Mouse (Mus musculus): Measurements from ENCODE around the gene Rab31. TPM values are rescaled to one million over a fixed set of nuclear protein-coding genes. Genes with fewer than 3 reads are reported as not detected.
A peak's percentile ranks its signal among the peaks of the same experiment; 100 is the strongest.
"Not testable (repeated sequence)": the region's sequence is repeated elsewhere in the genome, so short reads cannot be mapped to it uniquely, and the experiment has no call there.

Rab31 gene
- polyA plus RNA-seq, 1 experiment, result 74.9 TPM

- DNase-seq (ENCODE audit: extremely low spot score in 1 of 2, low spot score in 1 of 2), result no peak
Measured at GRCm38 (mm10) chr17:65635715-65636360, 136.7 kb downstream of the Rab31 start.

GRCm38 (mm10) chr17:65629943-65630342 is 142.6 kb downstream of the Rab31 start:
- no peak for DNase-seq (ENCODE audit: extremely low spot score in 1 of 2, low spot score in 1 of 2)

- not testable (repeated sequence) for DNase-seq (ENCODE audit: extremely low spot score in 1 of 2, low spot score in 1 of 2)
Measured at GRCm38 (mm10) chr17:65628823-65629532, 143.6 kb downstream of the Rab31 start.

GRCm38 (mm10) chr17:65626301-65626700 is 146.3 kb downstream of the Rab31 start:
- DNase-seq (ENCODE audit: extremely low spot score in 1 of 2, low spot score in 1 of 2), result no peak

GRCm38 (mm10) chr17:65625563-65625962 is 147.0 kb downstream of the Rab31 start:
- DNase-seq (ENCODE audit: extremely low spot score in 1 of 2, low spot score in 1 of 2), result no peak

- no peak for DNase-seq (ENCODE audit: extremely low spot score in 1 of 2, low spot score in 1 of 2)
Measured at GRCm38 (mm10) chr17:65623130-65623529, 149.4 kb downstream of the Rab31 start.

GRCm38 (mm10) chr17:65618431-65618830 is 154.1 kb downstream of the Rab31 start:
- DNase-seq (ENCODE audit: extremely low spot score in 1 of 2, low spot score in 1 of 2), result peak in 1 of 2 experiments; percentile 33

- DNase-seq (ENCODE audit: extremely low spot score in 1 of 2, low spot score in 1 of 2), result no peak
Measured at GRCm38 (mm10) chr17:65615678-65616077, 156.9 kb downstream of the Rab31 start.

- DNase-seq (ENCODE audit: extremely low spot score in 1 of 2, low spot score in 1 of 2), result peak in 1 of 2 experiments; percentile 31
Measured at GRCm38 (mm10) chr17:65614431-65614830, 158.1 kb downstream of the Rab31 start.

GRCm38 (mm10) chr17:65613463-65614412 is 158.8 kb downstream of the Rab31 start, which contains the start of gene Vapa:
Vapa (minus strand) TSS chr17:65613555.
- peak; percentile 95 to 98 for DNase-seq (ENCODE audit: extremely low spot score in 1 of 2, low spot score in 1 of 2)

- no peak for DNase-seq (ENCODE audit: extremely low spot score in 1 of 2, low spot score in 1 of 2)
Measured at GRCm38 (mm10) chr17:65613142-65613462, 159.4 kb downstream of the Rab31 start.

GRCm38 (mm10) chr17:65612391-65613141 is 160.0 kb downstream of the Rab31 start:
- peak in 1 of 2 experiments; percentile 19 for DNase-seq (ENCODE audit: extremely low spot score in 1 of 2, low spot score in 1 of 2)

GRCm38 (mm10) chr17:65611721-65612120 is 160.8 kb downstream of the Rab31 start:
- DNase-seq (ENCODE audit: extremely low spot score in 1 of 2, low spot score in 1 of 2), result no peak

- no peak for DNase-seq (ENCODE audit: extremely low spot score in 1 of 2, low spot score in 1 of 2)
Measured at GRCm38 (mm10) chr17:65608743-65609142, 163.8 kb downstream of the Rab31 start.

- DNase-seq (ENCODE audit: extremely low spot score in 1 of 2, low spot score in 1 of 2), result no peak
Measured at GRCm38 (mm10) chr17:65608312-65608687, 164.3 kb downstream of the Rab31 start.

- no peak for DNase-seq (ENCODE audit: extremely low spot score in 1 of 2, low spot score in 1 of 2)
Measured at GRCm38 (mm10) chr17:65607574-65608311, 164.8 kb downstream of the Rab31 start.

- no peak for DNase-seq (ENCODE audit: extremely low spot score in 1 of 2, low spot score in 1 of 2)
Measured at GRCm38 (mm10) chr17:65606014-65606413, 166.5 kb downstream of the Rab31 start.

GRCm38 (mm10) chr17:65604892-65605291 is 167.7 kb downstream of the Rab31 start:
- DNase-seq (ENCODE audit: extremely low spot score in 1 of 2, low spot score in 1 of 2), result no peak

- DNase-seq (ENCODE audit: extremely low spot score in 1 of 2, low spot score in 1 of 2), result no peak
Measured at GRCm38 (mm10) chr17:65604315-65604714, 168.2 kb downstream of the Rab31 start.
